Mouse (Mus musculus) c-Kit-positive CD71-negative TER-119-negative erythroid progenitor cells, embryonic 14.5 days (primary cell): ENCODE measurements around the gene Nptx1.

Experiments used
- DNase-seq: peaks from one replicate; pipeline ENCODE4 v3.0.0-alpha.2; 2013; ENCODE audit warnings: low read depth

Gene Nptx1

DNA sequence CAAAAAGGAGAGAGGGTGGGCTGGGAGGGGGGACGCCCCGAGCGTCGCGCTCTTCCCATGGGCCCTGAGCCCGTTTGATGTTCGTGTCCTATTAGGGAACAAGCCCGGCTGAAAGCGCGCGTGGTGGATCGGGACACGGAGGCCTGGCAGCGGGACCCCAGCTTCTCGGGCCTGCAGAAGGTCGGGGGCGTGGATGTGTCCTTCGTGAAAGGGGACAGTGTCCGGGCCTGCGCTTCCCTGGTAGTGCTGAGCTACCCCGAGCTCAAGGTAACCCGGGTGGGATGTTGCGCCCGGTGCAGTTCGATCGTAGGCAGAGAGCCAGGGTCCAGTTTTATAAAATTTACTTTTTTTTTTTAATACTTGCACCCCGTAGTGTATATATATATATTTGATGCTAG lies 55.9 kb downstream of the Nptx1 start:
- no peak for DNase-seq

DNA sequence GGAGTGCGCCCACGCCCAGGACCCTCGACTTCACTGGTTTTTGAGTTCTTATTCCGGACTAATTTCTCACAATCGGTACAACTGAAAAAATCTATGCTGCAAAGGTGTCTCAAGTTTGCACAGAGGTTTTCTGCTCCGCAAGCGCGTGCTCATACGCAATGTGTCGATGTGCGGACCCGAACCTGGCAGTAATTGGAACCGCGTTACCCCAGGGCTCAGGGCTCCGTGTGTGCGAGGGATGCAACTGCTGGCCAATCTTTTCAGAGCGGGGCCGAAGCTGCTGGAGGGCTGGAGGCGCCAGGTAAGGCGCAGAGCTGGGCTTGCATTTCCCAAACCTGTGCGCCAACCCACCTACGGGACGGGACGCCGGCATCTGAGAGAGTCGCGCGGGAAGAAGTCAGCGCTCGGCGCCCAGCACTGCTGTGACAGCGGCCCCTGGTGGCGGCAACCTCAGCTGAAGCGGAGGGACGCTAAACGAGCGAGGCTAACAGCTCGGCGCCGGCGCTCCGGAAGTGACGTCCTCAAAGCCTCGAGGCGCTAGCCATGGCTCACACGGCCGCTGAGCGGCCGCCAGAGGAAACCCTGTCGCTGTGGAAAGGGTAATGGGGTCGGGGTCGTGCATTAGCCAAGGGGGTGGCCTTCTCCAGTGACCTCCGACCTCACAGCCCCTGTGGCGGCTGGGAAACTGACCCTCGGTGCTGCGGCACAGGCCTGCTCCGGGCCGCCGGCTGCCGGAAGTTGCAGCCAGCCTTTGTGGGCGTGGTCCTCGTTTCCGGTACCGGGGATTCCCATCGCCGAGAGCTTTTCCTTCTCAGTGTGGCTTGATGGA lies 56.5 kb downstream of the Nptx1 start, which contains the start of gene Endov:
Endov (plus strand) TSS at position 487 of the 829 bp plus-strand sequence.
- peak; percentile 97 for DNase-seq
